Mouse (Mus musculus): ENCODE measurements around the gene Slc25a33. TPM values are rescaled to one million over a fixed set of nuclear protein-coding genes. Genes with fewer than 3 reads are reported as not detected.

Slc25a33 gene
- 10 to 100 TPM; 18.7 to 26.7 TPM for total RNA-seq (2021)
- polyA plus RNA-seq (2012; rRNA removed): 29.0 and 43.2 TPM in 2 replicates
- long read RNA-seq, transcript Slc25a33-201 (7 exons, 1,887 nt): major isoform, 53 of 55 reads
- long read RNA-seq, partial matches to known transcripts: 1 of 55 reads
- long read RNA-seq, other reads (novel, unspliced or antisense): 1 of 55 reads

DNA sequence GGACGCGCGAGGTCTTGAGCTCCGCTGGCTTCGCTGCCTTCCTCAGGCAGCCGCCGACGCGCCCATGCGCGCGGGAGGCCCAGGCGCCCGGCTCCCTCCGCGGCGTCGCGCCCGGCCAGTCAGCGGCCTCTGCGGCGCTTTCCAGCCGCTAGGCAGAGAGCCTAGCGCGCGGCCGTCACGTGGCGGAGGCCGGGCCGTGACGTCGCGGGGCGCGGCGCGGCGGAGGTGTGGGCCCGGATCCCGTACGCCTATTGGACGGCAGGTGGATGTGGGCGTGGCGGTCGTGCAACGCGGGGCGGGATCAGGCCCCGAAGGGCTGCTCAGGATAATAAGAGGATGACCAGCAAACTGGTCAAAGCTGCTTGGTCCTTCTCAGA lies at the start of gene Slc25a33:
TSS of gene Slc25a33 (minus strand) at position 184 of the 377 bp plus-strand sequence.
- DNase-seq: peak; percentile 98

DNA sequence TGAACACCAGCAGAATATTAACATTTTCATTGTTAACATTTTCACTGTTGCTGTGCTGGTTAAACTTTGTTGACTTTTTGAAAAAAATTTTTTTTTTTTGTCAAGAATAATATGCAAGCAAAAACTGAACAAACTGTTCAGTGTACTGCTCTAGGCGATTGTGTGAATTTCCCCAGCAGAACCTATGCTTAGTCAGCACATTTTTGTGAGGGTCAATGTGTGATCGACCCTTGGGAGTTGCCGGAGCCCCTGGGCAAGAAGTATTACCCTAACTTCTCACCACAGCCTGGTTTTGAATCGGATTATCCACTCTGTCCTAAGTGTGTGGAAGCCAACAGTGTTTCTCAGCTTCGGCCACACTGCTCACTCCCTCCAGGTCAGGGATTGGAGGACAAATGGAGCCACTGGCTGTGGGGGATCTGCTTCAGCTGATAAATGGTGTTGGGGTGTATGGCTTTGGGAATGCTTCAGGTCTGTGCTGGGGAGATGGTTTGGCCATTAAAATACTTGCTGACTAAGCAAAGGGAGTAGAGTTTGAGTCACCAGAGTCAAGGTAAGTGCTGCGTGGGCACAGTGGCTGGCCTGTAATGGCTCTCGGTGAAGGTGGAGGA lies 48.6 kb upstream of the Slc25a33 start:
- peak; percentile 47 for DNase-seq

DNA sequence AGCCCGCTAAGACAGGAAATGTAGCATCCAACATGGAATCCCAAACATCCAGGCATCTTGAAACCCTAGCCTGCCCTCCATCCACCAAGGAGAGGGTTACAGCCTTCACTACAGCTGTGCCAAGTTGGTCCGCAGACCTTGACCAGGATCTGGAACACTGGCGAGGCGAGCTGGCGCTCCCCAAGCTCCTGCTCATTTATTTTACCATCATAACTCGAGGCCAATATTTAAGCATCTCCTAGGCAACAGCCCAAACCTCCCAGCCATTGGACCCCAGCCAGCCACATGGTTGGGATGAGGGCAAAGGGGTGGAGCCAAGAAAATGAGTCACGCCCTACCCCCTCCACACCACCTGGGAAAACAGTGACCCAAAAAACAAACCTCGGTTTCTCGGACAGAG lies 48.0 kb upstream of the Slc25a33 start:
- peak; percentile 93 for DNase-seq

GRCm38 (mm10) chr4:149820569-149820968 lies 46.5 kb upstream of the Slc25a33 start:
- peak; percentile 95 for DNase-seq

DNA sequence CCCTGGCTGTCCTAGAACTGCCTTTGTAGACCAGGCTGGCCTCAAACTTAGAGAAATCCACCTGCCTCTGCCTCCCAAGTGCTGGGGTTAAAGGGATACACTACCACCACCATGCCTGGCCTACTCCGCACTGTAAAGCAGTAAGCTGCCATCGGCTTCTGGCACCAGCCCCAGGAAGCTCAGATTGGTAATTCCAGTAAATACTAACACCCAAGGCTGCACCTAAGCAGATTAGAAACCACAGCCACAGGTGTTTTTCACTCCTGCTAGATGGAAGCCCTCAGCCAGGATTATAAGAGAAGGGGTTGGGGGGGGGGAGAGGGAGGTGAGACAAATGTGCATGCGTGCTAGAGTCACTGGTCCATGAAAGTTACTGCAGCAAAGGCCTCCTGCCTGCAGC lies 45.1 kb upstream of the Slc25a33 start:
- DNase-seq: no peak

GRCm38 (mm10) chr4:149816598-149816997 lies 42.5 kb upstream of the Slc25a33 start:
- no peak for DNase-seq

GRCm38 (mm10) chr4:149815586-149815985 lies 41.5 kb upstream of the Slc25a33 start:
- no peak for DNase-seq

DNA sequence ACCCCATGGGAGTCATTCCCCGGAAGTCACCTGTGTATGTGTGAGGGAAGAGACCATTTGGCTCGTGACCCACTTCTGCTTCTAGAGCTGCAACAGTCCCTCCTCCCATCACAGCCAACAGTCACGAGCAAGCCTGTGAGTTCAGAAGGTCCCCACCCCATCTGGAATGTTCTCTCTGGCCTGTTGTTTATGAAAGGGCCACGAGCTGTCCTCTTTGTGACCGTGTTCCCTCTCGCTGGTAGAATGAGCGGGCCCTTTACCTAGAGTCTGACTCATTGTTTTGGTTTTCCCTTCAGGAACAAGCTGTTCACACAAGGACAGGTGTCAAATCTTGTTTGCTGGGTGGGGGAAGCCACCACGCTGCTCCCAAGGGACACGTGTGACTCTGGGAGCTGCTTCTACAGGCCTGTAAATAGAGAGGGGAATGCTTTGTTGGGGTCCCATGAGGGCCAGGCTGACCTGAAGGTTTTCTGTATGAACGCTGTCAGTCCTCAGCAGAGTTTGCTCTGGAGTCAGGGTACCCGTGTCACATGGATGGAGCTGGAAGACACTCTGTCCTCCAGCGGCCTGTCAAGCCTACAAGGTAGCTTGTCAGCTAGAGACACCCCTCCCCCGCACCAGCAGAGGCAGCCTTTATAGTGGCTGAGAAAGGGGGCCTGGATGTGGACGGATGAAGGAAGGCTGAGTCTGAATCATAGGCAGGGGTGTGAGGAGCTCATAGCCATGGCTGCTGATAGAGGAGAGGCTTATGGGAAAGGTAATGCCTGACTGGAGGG lies 39.5 kb upstream of the Slc25a33 start:
- no peak for DNase-seq

DNA sequence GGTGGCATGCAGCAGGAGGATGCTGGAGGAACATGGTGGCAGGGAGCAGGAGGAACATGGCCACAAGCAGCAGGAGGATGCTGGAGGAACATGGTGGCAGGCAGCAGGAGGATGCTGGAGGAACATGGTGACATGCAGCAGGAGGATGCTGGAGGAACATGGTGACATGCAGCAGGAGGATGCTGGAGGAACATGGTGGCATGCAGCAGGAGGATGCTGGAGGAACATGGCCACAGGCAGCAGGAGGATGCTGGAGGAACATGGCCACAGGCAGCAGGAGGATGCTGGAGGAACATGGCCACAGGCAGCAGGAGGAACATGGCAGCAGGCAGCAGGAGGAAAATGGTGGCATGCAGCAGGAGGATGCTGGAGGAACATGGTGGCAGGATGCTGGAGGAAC lies 36.3 kb upstream of the Slc25a33 start:
- DNase-seq: peak; percentile 36

- no peak for DNase-seq
Measured at GRCm38 (mm10) chr4:149808584-149809227, 34.6 kb upstream of the Slc25a33 start.

GRCm38 (mm10) chr4:149808060-149808567 lies 34.0 kb upstream of the Slc25a33 start:
- no peak for DNase-seq

DNA sequence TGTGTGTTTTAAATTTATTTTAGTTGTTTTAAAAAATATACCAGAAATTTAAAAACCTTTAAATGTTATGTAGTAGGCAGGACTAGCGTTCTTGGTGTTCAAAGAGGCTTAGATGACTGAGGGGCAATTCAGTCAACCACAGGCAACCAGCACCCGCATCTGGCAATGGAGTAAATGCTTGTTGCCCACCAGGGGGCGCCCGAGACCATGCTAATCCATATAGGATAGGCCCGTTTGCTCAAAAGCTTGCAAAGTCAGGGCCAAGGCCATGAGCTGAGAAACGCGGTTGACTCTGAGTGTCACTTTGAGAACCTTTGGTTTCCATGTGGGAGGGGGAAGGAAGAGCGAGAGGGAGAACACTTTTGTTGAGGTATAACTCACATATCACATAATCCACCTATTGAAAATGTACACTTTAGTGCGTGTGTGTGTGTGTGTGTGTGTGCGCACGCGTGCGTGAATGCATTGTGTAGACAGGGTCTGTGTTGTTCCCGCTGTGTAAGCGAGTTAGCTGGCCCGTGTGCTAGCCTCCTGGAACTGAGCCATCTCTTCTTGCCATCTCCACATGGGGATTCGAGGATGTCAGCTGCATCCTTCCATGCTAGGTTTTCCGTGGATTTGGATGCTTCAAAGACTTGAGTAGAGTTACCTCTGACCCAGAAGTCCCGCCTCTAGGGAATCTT lies 32.8 kb upstream of the Slc25a33 start:
- peak; percentile 89 for DNase-seq

GRCm38 (mm10) chr4:149802269-149802668 lies 28.2 kb upstream of the Slc25a33 start:
- DNase-seq: no peak

GRCm38 (mm10) chr4:149800576-149800975 lies 26.5 kb upstream of the Slc25a33 start:
- DNase-seq: no peak

DNA sequence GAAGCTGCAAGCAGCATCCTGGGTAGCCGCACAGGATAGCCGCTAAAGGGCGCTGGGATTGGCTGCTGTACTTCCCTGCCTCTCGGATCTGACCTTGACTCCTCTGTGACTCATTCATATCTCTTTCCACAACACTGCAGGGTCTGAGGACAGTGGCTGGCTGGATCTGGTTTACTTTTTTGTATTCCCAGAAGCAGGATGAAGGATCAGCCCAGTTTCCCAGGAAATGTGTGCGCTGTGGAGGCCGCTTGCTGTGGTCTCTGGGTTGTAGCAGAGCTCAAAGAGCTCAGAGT lies 26.0 kb upstream of the Slc25a33 start:
- peak; percentile 91 for DNase-seq

GRCm38 (mm10) chr4:149799346-149800171 lies 25.5 kb upstream of the Slc25a33 start:
- DNase-seq: no peak

GRCm38 (mm10) chr4:149798684-149799309 lies 24.7 kb upstream of the Slc25a33 start:
- DNase-seq: no peak

- DNase-seq: no peak
Measured at GRCm38 (mm10) chr4:149798116-149798515, 24.0 kb upstream of the Slc25a33 start.

DNA sequence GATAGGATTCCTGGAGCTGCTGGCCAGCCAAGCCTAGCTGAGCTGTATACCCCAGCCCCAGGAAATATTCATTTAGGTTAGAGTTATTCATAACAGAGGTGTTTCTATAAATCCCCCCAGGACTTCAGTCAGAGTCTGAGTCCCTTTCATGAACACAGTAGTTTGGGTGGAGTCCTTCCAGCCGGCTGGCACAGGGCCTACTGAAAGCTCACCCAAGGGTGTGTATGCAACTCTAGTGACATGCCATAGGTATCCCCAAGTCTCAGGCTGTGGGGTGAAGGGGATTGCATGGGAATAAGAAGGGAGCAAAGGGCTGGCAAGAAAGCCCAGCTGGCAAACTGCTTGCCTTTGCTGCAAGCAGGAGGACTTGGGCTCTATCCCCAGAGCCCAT lies 23.1 kb upstream of the Slc25a33 start:
- no peak for DNase-seq

- no peak for DNase-seq
Measured at GRCm38 (mm10) chr4:149796567-149797219, 22.6 kb upstream of the Slc25a33 start.
